Comparison of ENCODE assay signal across 7 mouse cellular contexts in genomic region chr4:139252051-139252760, GRCm38 (mm10). TPM values are rescaled to one million over a fixed set of nuclear protein-coding genes. Genes with fewer than 3 reads are reported as not detected.
DNase-seq lines count a peak whose midpoint lies in the region; ATAC-seq lines count a peak whose summit lies in the region.

No protein-coding gene starts in this region.

- peak overlapping the region; percentile 46 for H3K4me2 ChIP-seq in intestine, embryonic 16.5 days (ENCODE audit: low read depth, low read length)
- no peak overlapping the region for H3K4me2 ChIP-seq in midbrain, embryonic 13.5 days (replicated peaks)

- H3K9me3 ChIP-seq in intestine, embryonic 16.5 days (ENCODE audit: control insufficient read depth, low read length), result no peaks in the 10 kb centered on the region
- H3K9me3 ChIP-seq in midbrain, embryonic 13.5 days, result no peaks in the 10 kb centered on the region

- intact Hi-C loops in gastrocnemius, postnatal 36 days (cut with DNase I), result loop anchor here (5.0 kb wide), 1 partner anchor 40 kb away; no protein-coding TSS in a partner anchor
- intact Hi-C loops in left cerebral cortex, postnatal 36 days (cut with DNase I), result loop anchor here (1.0 kb wide), 1 partner anchor 166 kb away; no protein-coding TSS in a partner anchor

- H3K9ac ChIP-seq in intestine, embryonic 16.5 days (ENCODE audit: low read depth, low read length), result peak overlapping the region; percentile 47
- no peak overlapping the region for H3K9ac ChIP-seq in midbrain, embryonic 13.5 days (replicated peaks)

- H3K4me1 ChIP-seq in intestine, embryonic 16.5 days (ENCODE audit: control insufficient read depth, insufficient read depth, low read length), result peaks cover 59% of the 10 kb centered on the region
- H3K4me1 ChIP-seq in midbrain, embryonic 13.5 days (replicated peaks), result peaks cover 40% of the 10 kb centered on the region

- H3K27ac ChIP-seq in intestine, embryonic 16.5 days (ENCODE audit: low read length), result peak overlapping the region; percentile 92
- H3K27ac ChIP-seq in midbrain, embryonic 13.5 days, result no peak overlapping the region

- no peaks in the 10 kb centered on the region; the same call in 1 of the 2 replicates for H3K36me3 ChIP-seq in intestine, embryonic 16.5 days (ENCODE audit: control insufficient read depth, insufficient read depth, low read length)
- H3K36me3 ChIP-seq in midbrain, embryonic 13.5 days, result peaks cover 7% of the 10 kb centered on the region

- peak; percentile 93 for DNase-seq in adrenal gland, adult 2 months
- peak; percentile 84 for DNase-seq in embryo, embryonic 10.5 days (ENCODE audit: low spot score)
- DNase-seq in gastrocnemius, postnatal 36 days, result peak; percentile 82
- DNase-seq in left cerebral cortex, postnatal 36 days (ENCODE audit: low spot score in 2 of 2), result peak; percentile 56 to 73
- DNase-seq in spleen, adult 12 weeks (ENCODE audit: low spot score), result peak; percentile 50

- ATAC-seq in intestine, embryonic 16.5 days, result peak; percentile 34
- ATAC-seq in midbrain, embryonic 13.5 days, result peak; percentile 60; the same call in 1 of the 2 replicates

- H3K27me3 ChIP-seq in intestine, embryonic 16.5 days (replicated peaks; ENCODE audit: control insufficient read depth, insufficient read depth, low read length), result no peaks in the 10 kb centered on the region
- no peaks in the 10 kb centered on the region for H3K27me3 ChIP-seq in midbrain, embryonic 13.5 days

- WGBS in intestine, embryonic 16.5 days, result 37% methylated on average over 22 of the region's 22 CpGs
- WGBS in midbrain, embryonic 13.5 days, result 59% methylated on average over 22 of the region's 22 CpGs

- no peak overlapping the region for H3K4me3 ChIP-seq in intestine, embryonic 16.5 days (ENCODE audit: low read length)
- no peak overlapping the region for H3K4me3 ChIP-seq in midbrain, embryonic 13.5 days (replicated peaks)

RNA-seq across cellular contexts. Expression of gene Pqlc2, which starts 58.3 kb away (rescaled TPM):
- 1 to 10 TPM; 9.2 to 9.5 TPM for total RNA-seq in adrenal gland, adult 2 months (2021)
- polyA plus RNA-seq in adrenal gland, adult 2 months (2012; rRNA removed), result 28.2 and 30.1 TPM in 2 replicates
- total RNA-seq in gastrocnemius, postnatal 36 days (2021), result 1 to 10 TPM; 5.4 to 5.7 TPM
- polyA plus RNA-seq in intestine, embryonic 16.5 days (2015; fragmentation: Nextera tagmentation; extraction: Ambion mirVana), result 32.8 and 37.4 TPM in 2 replicates
- total RNA-seq in left cerebral cortex, postnatal 36 days (2021), result 10 to 100 TPM; 11.1 to 13.4 TPM
- polyA plus RNA-seq in midbrain, embryonic 13.5 days (2015; fragmentation: Nextera tagmentation; extraction: Ambion mirVana), result 15.1 and 15.2 TPM in 2 replicates

RNA-seq across cellular contexts. Expression of gene Akr7a5, which starts 58.3 kb away (rescaled TPM):
- 10 to 100 TPM; 59.7 to 61.3 TPM for total RNA-seq in adrenal gland, adult 2 months (2021)
- polyA plus RNA-seq in adrenal gland, adult 2 months (2012; rRNA removed), result 131 and 157 TPM in 2 replicates
- total RNA-seq in gastrocnemius, postnatal 36 days (2021), result 10 to 100 TPM; 32.8 to 33.3 TPM
- polyA plus RNA-seq in intestine, embryonic 16.5 days (2015; fragmentation: Nextera tagmentation; extraction: Ambion mirVana), result 243 and 247 TPM in 2 replicates
- 10 to 100 TPM; 24.9 to 32.3 TPM for total RNA-seq in left cerebral cortex, postnatal 36 days (2021)
- polyA plus RNA-seq in midbrain, embryonic 13.5 days (2015; fragmentation: Nextera tagmentation; extraction: Ambion mirVana), result 65.0 and 66.5 TPM in 2 replicates

RNA-seq across cellular contexts. Expression of gene Capzb, which starts 59.5 kb away (rescaled TPM):
- total RNA-seq in adrenal gland, adult 2 months (2021), result 100 to 1,000 TPM; 312 to 392 TPM
- polyA plus RNA-seq in adrenal gland, adult 2 months (2012; rRNA removed), result 140 and 199 TPM in 2 replicates
- total RNA-seq in gastrocnemius, postnatal 36 days (2021), result 100 to 1,000 TPM; 499 to 554 TPM
- 440 and 454 TPM in 2 replicates for polyA plus RNA-seq in intestine, embryonic 16.5 days (2015; fragmentation: Nextera tagmentation; extraction: Ambion mirVana)
- 100 to 1,000 TPM; 343 to 354 TPM for total RNA-seq in left cerebral cortex, postnatal 36 days (2021)
- 321 and 324 TPM in 2 replicates for polyA plus RNA-seq in midbrain, embryonic 13.5 days (2015; fragmentation: Nextera tagmentation; extraction: Ambion mirVana)
